Mouse (Mus musculus) A20 (cell line): Measurements from ENCODE around the gene Mb.
A peak's percentile ranks its signal among the peaks of the same experiment; 100 is the strongest.

Source experiments
- DNase-seq: peaks from one replicate; pipeline ENCODE4 v3.0.0-alpha.2; 2011; ENCODE audit warnings: low read depth, low spot score

The Mb gene

GRCm38 (mm10) chr15:77027117-77027516 is 23.4 kb downstream of the Mb start:
- DNase-seq: no peak

- no peak for DNase-seq
These were observed 24.4 kb downstream of the Mb start for GRCm38 (mm10) chr15:77025884-77026583.

- DNase-seq: no peak
These were observed 28.0 kb downstream of the Mb start for GRCm38 (mm10) chr15:77022401-77022957.

GRCm38 (mm10) chr15:77021851-77022250 is 28.6 kb downstream of the Mb start:
- no peak for DNase-seq

- no peak for DNase-seq
These were observed 29.4 kb downstream of the Mb start for GRCm38 (mm10) chr15:77021056-77021455.

GRCm38 (mm10) chr15:77020136-77020535 is 30.3 kb downstream of the Mb start:
- no peak for DNase-seq

- DNase-seq: no peak
These were observed 30.9 kb downstream of the Mb start for GRCm38 (mm10) chr15:77019533-77019932.

GRCm38 (mm10) chr15:77018740-77019340 is 31.6 kb downstream of the Mb start:
- peak; percentile 57 for DNase-seq

GRCm38 (mm10) chr15:77017897-77018296 is 32.6 kb downstream of the Mb start:
- DNase-seq: no peak

- no peak for DNase-seq
These were observed 34.0 kb downstream of the Mb start for GRCm38 (mm10) chr15:77016509-77016908.

- no peak for DNase-seq
These were observed 35.5 kb downstream of the Mb start for GRCm38 (mm10) chr15:77014985-77015384.

GRCm38 (mm10) chr15:77014431-77014830 is 36.0 kb downstream of the Mb start:
- DNase-seq: no peak

- DNase-seq: peak; percentile 62
These were observed 36.7 kb downstream of the Mb start for GRCm38 (mm10) chr15:77013753-77014241.

- DNase-seq: no peak
These were observed 41.6 kb downstream of the Mb start for GRCm38 (mm10) chr15:77008851-77009250.

- peak; percentile 29 for DNase-seq
These were observed 46.6 kb downstream of the Mb start for GRCm38 (mm10) chr15:77003868-77004215.

- DNase-seq: no peak
These were observed 47.1 kb downstream of the Mb start for GRCm38 (mm10) chr15:77003173-77003867.

- DNase-seq: no peak
These were observed 51.4 kb downstream of the Mb start for GRCm38 (mm10) chr15:76998878-76999588.

- DNase-seq: no peak
These were observed 52.4 kb downstream of the Mb start for GRCm38 (mm10) chr15:76998048-76998447.

- no peak for DNase-seq
These were observed 56.1 kb downstream of the Mb start for GRCm38 (mm10) chr15:76994413-76994812.

- DNase-seq: no peak
These were observed 62.9 kb downstream of the Mb start for GRCm38 (mm10) chr15:76987542-76988094.

- no peak for DNase-seq
These were observed 63.3 kb downstream of the Mb start for GRCm38 (mm10) chr15:76987137-76987536.
